Mouse (Mus musculus) c-Kit-negative CD71-positive TER-119-positive erythroid progenitor cells, embryonic 14.5 days (primary cell): ENCODE results near the gene Cga.

Source experiments
- DNase-seq: peaks from one replicate; pipeline ENCODE4 v3.0.0-alpha.2; 2013; ENCODE audit warnings: low read depth, low spot score

Gene Cga

GRCm38 (mm10) chr4:34893479-34893878 lies at the start of gene Cga:
Gene Cga (plus strand): TSS chr4:34893779.
- no peak for DNase-seq

GRCm38 (mm10) chr4:34843839-34844238 lies 49.7 kb upstream of the Cga start:
- no peak for DNase-seq

GRCm38 (mm10) chr4:34847679-34848309 lies 45.8 kb upstream of the Cga start:
- no peak for DNase-seq

DNA sequence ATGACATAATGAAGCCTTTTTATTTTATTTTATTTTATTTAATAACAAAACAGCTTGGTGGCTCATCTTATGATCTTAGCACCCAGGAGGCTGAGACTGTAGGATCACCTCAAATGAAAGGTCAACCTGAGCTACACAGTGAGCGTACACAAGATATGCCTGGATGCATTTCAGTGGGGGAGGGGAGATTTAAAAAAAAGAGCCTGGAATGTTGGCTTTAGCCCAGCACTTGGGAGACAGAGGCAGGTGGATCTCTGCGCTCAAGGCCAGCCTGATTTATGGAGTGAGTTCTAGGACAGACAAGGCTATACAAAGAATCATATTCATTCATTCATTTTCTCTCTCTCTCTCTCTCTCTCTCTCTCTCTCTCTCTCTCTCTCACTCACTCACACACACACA lies 43.4 kb upstream of the Cga start:
- no peak for DNase-seq

GRCm38 (mm10) chr4:34852051-34852450 lies 41.5 kb upstream of the Cga start:
- no peak for DNase-seq

GRCm38 (mm10) chr4:34855966-34856365 lies 37.6 kb upstream of the Cga start:
- no peak for DNase-seq

DNA sequence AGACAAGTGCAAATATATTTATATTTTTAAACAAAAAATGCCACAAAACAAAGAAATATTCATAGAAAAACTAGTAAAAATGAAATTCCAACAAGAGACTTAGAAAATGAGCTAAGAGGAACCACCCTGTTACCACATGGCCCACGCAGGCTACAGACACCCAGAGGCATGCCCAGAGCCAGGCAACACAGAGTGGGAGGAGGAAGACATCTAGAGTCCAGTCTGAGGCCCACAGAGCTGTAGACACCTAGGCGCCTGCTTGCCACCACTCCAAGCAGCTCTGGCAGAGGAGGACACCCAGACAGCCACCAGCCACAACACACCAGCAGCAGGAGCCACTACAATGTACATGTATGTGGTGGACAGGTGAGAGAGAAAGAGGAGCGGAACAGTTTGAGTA lies 34.7 kb upstream of the Cga start:
- no peak for DNase-seq

GRCm38 (mm10) chr4:34859416-34859815 lies 34.2 kb upstream of the Cga start:
- DNase-seq, result no peak

GRCm38 (mm10) chr4:34861438-34861837 lies 32.1 kb upstream of the Cga start:
- no peak for DNase-seq

DNA sequence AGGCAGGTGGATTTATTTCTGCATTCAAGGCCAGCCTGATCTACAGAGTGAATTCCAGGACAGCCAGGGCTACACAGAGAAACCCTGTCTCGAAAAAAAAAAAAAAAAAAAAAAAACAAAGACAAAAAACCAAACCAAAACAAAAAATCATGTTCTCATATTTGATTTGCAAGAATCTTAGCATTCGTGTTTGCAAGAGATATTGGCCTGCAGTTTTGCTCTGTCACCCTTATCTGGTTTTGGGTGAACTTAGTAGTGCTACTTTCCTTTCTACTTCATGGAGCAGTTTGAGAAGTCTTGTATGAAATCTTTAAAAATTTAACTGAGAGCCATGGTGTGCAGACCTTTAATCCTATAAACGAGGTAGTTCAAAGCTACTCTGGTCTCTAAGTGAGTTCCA lies 23.8 kb upstream of the Cga start:
- DNase-seq, result no peak

GRCm38 (mm10) chr4:34872896-34873495 lies 20.6 kb upstream of the Cga start:
- DNase-seq, result no peak

- no peak for DNase-seq
Observed at GRCm38 (mm10) chr4:34874234-34874633, 19.3 kb upstream of the Cga start.

DNA sequence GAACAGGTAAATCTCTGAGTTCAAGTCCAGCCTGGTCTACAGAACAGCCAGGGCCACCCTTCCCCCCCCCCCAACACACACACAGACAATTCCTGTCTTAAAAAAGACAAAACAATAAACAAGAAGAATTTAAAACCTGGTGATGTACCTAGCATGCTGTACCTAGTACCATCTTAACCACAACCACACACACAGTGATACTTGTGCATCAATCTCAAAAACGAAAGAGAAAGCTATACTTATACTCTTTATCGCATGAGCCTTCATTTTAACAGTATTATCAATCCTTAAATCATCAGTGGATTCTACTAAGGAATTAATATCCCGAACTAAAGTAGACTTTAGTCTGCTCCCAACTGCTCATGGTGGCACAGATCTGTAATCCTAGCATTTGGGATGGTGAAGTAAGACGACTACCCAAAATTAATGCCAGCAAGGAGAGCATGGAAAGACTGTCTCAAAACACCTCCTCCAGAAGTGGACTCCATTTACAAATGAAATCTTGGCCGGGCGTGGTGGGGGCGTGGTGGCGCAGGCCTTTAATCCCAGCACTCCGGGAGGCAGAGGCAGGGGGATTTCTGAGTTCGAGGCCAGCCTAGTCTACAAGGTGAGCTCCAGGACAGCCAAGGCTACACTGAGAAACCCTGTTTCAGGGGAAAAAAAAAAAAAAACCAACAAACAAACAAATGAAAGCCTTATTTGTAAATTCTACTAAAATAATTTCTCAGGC lies 12.5 kb upstream of the Cga start:
- DNase-seq, result no peak

GRCm38 (mm10) chr4:34881851-34882250 lies 11.7 kb upstream of the Cga start:
- no peak for DNase-seq

DNA sequence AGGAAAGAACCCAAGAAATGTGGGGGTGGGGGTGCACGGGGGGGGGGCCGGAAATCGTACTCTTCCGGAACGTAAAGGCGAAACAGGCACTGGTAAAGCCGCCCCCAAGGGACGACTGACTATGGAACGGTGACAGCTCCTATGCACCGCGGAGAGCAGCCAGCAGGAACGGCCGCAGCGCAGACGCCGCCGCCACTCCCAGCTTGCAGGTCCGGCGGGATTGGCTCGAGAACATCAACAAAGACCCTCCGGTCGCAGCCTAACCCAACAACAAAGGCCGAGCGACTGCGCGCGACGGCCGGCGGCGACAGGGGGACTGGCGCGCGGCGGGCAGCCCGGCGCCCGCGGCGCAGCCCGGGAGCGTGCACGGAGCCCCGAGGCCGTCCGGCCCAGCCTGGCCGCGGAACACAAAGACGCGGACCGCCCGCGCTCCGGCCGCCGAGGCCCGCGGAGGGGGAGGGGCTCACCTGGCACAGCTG lies 11.2 kb upstream of the Cga start:
- DNase-seq, result peak; percentile 16

GRCm38 (mm10) chr4:34882818-34883217 lies 10.8 kb upstream of the Cga start, which contains the start of gene Zfp292:
Gene Zfp292 (minus strand): TSS chr4:34882960.
- peak; percentile 73 for DNase-seq

DNA sequence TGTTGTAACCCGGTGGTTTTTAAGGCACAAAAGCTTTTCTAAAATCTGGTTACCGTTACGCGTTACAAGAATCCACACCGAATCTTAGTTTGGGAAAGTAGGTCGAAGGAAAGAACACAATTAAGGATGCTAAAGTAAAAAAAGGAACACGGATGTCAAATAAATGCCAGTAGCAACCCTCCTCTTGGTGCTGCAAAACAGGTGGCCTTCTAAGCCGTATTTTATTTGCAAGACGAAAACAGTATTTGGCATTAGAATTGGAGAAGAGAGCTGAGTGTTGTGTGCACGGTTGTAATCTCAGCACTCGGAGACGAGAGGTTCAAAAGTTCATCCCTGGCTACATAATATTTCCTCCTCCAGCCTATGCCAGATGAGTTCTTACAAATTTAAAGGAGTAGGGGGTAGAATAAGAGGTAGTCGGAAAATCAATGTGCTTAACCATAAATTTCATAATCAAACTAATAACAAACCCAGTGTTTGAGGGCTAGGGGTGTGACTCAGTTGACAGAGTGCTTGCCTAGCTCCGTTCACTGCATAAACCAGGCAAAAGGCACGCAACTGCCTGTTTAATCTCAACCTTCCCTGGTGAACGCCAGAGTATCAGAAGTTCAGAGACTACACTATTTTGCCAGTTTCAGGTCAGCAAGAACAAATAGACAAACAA lies 10.1 kb upstream of the Cga start:
- DNase-seq, result no peak

DNA sequence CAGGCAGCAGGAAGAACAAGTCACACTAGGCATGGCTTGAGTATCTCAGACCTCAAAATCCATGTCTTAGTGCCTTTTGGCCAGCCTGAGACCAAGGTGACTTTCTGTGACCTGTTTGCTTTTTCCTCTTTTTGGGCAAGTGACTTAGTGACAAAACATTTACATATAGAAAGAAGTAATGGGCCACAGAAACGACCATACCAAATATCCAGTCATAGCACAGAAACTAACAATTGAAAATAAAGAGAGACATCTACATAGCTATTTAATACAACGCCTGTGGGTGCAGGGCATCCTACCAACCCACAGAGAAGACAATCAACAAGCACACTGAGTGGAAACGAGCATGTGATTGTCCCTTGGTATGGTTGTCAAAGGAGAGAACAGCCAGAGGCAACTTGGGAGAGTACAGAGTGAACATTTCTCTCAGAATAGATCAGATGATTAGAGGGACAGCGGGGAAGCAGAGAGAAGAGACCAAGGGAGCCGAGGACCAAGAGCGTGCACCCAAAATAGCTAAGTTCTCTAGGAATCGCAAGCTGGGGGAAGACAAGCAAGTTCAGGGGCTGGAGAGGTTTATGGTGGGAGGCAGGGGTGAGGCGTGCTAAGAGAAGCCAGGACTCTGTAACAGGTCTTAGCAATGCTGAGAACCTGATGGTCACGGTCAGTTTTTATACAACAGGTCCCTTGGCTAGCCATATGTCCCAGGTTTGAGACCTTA lies 7.8 kb upstream of the Cga start:
- DNase-seq, result no peak

- peak; percentile 65 for DNase-seq
Observed at GRCm38 (mm10) chr4:34886490-34887111, 7.0 kb upstream of the Cga start.

- no peak for DNase-seq
Observed at GRCm38 (mm10) chr4:34887295-34887694, 6.3 kb upstream of the Cga start.
